Mouse (Mus musculus) hindbrain, postnatal 0 days (tissue): ENCODE measurements around the gene Ms4a13. TPM values are rescaled to one million over a fixed set of nuclear protein-coding genes. Genes with fewer than 3 reads are reported as not detected.
"Not testable (repeated sequence)": the region's sequence is repeated elsewhere in the genome, so short reads cannot be mapped to it uniquely, and the experiment has no call there.

ENCODE experiments used
- ATAC-seq: fragments of 200-750 bp; cut with Nextera tagmentation; 2 replicates; pipeline ENCODE4 v1.8.0; 2017; ENCODE audit warnings: mild to moderate bottlenecking, moderate TSS enrichment, moderate library complexity
- DNase-seq: peaks from one replicate; pipeline ENCODE4 v3.0.0-alpha.2; 2015; ENCODE audit warnings: low spot score
- H3K27ac ChIP-seq: fragments of 300-500 bp; sonication (generic); 2 replicates; pipeline ENCODE4 v1.5.1; 2014; ENCODE audit warnings: mild to moderate bottlenecking
- H3K27me3 ChIP-seq: fragments of 300-500 bp; sonication (generic); 2 replicates; pipeline ENCODE4 v1.6.1; 2014; ENCODE audit warnings: low read length, mixed read lengths; ENCODE audit not compliant: insufficient read depth
- H3K36me3 ChIP-seq: fragments of 300-500 bp; sonication (generic); 2 replicates; pipeline ENCODE4 v1.6.1; 2014; ENCODE audit warnings: low read length, mixed read lengths; ENCODE audit not compliant: insufficient read depth
- H3K4me1 ChIP-seq: fragments of 300-500 bp; sonication (generic); 2 replicates; pipeline ENCODE4 v1.6.1; 2014; ENCODE audit warnings: antibody characterized with exemption, low read length, mixed read lengths; ENCODE audit not compliant: insufficient read depth
- H3K4me2 ChIP-seq: fragments of 300-500 bp; sonication (generic); 2 replicates; pipeline ENCODE4 v1.6.1; 2014; ENCODE audit warnings: low read depth, mild to moderate bottlenecking, low read length, moderate library complexity, mixed read lengths
- H3K4me3 ChIP-seq: fragments of 300-500 bp; sonication (generic); 2 replicates; pipeline ENCODE4 v1.5.1; 2014; ENCODE audit warnings: low read length
- H3K9ac ChIP-seq: fragments of 300-500 bp; sonication (generic); replicated peaks from 2 replicates; pipeline ENCODE4 v1.6.1; 2014; ENCODE audit warnings: mild to moderate bottlenecking, low read length, moderate library complexity, mixed read lengths
- H3K9me3 ChIP-seq: fragments of 300-500 bp; sonication (generic); 2 replicates; pipeline ENCODE4 v1.6.1; 2016; ENCODE audit warnings: low read length, mixed read lengths
- CTCF ChIP-seq: IDR thresholded peaks from 2 replicates; pipeline ENCODE4 v1.5.1; 2016; ENCODE audit warnings: antibody characterized with exemption, control low read depth, low read depth
- WGBS: fragments of 180-500 bp; shearing (Covaris S2); extraction: QIAGEN DNeasy Blood & Tissue Kit; methylation state at CpG from one replicate; pipeline ENCODE4 v1.1.7; 2014; 5-methylcytosine and 5-hydroxymethylcytosine counted together
- polyA plus RNA-seq: library from polyadenylated mRNA; unstranded; fragments of >200 nt; fragmentation: Nextera tagmentation; extraction: Ambion mirVana; gene quantifications from 2 replicates; pipeline ENCODE4 v1.2.1, GENCODE M21; 2015
- total RNA-seq: library from RNA; depleted of rRNA; stranded (reverse); fragments of >200 nt; gene quantifications from 2 replicates; pipeline ENCODE4 v1.2.3, GENCODE M21; 2014

The Ms4a13 gene
- total and polyA plus RNA-seq, 2 experiments from 2014 or later = not detected

GRCm38 (mm10) chr19:11192552-11192951 lies 4.0 kb downstream of the Ms4a13 start:
- Histone ChIP-seq H3K4me1 (no peaks in the 10 kb centered on the region), H3K4me2 (no peak overlapping the region), H3K27ac (no peak overlapping the region), H3K36me3 (no peaks in the 10 kb centered on the region), H3K4me3 (no peak overlapping the region), H3K9me3 (no peaks in the 10 kb centered on the region), H3K27me3 (no peaks in the 10 kb centered on the region), H3K9ac (no peak overlapping the region)
- WGBS = 72% methylated on average over 1 of the region's 1 CpGs
- DNase-seq (no peak), ATAC-seq (no peak)
- no peak for TF ChIP-seq CTCF

GRCm38 (mm10) chr19:11184121-11184520 lies 12.4 kb downstream of the Ms4a13 start:
- no peaks in the 10 kb centered on the region for H3K4me1 ChIP-seq
- no peak for ATAC-seq
- H3K27ac ChIP-seq = no peak overlapping the region
- H3K27me3 ChIP-seq = no peaks in the 10 kb centered on the region
- H3K4me2 ChIP-seq = no peak overlapping the region
- no peak overlapping the region for H3K9ac ChIP-seq
- WGBS = 17% methylated on average over 5 of the region's 5 CpGs
- no peaks in the 10 kb centered on the region for H3K9me3 ChIP-seq
- H3K36me3 ChIP-seq = no peaks in the 10 kb centered on the region
- no peak for DNase-seq
- TF ChIP-seq CTCF = peak; percentile 37
- no peak overlapping the region for H3K4me3 ChIP-seq

GRCm38 (mm10) chr19:11177464-11177863 lies 19.1 kb downstream of the Ms4a13 start:
- Histone ChIP-seq H3K27ac (no peak overlapping the region), H3K4me3 (no peak overlapping the region), H3K9ac (no peak overlapping the region), H3K4me2 (no peak overlapping the region), H3K27me3 (no peaks in the 10 kb centered on the region), H3K36me3 (no peaks in the 10 kb centered on the region), H3K4me1 (no peaks in the 10 kb centered on the region), H3K9me3 (no peaks in the 10 kb centered on the region)
- DNase-seq (peak; percentile 14), ATAC-seq (peak; percentile 43)
- 44% methylated on average over 2 of the region's 2 CpGs for WGBS
- TF ChIP-seq CTCF = no peak

GRCm38 (mm10) chr19:11165172-11165571 lies 31.4 kb downstream of the Ms4a13 start, which contains the start of gene 1700025F22Rik:
Gene 1700025F22Rik, minus strand, starts transcription at chr19:11165320.
- TF ChIP-seq CTCF = no peak
- no peak for DNase-seq
- H3K4me3 ChIP-seq = no peak within 1 kb of the TSS
- no peak within 1 kb of the TSS for H3K9ac ChIP-seq
- ATAC-seq = no peak
- H3K4me1 ChIP-seq = no peaks in the 10 kb centered on the region
- no peaks in the 10 kb centered on the region for H3K36me3 ChIP-seq
- no peaks in the 10 kb centered on the region for H3K9me3 ChIP-seq
- H3K4me2 ChIP-seq = no peak within 1 kb of the TSS
- WGBS = 37% methylated on average over 10 of the region's 10 CpGs
- no peaks in the 10 kb centered on the region for H3K27me3 ChIP-seq
- H3K27ac ChIP-seq = no peak within 1 kb of the TSS

- not testable (repeated sequence) for H3K4me1 ChIP-seq, H3K4me3 ChIP-seq, H3K4me2 ChIP-seq, H3K9me3 ChIP-seq, ATAC-seq, H3K27me3 ChIP-seq, H3K27ac ChIP-seq, DNase-seq, H3K36me3 ChIP-seq, H3K9ac ChIP-seq
- 80% methylated on average over 6 of the region's 6 CpGs for WGBS
Observed at GRCm38 (mm10) chr19:11157890-11158289, 38.6 kb downstream of the Ms4a13 start.

GRCm38 (mm10) chr19:11135336-11135735 lies 61.2 kb downstream of the Ms4a13 start:
- H3K27ac ChIP-seq = no peak overlapping the region
- H3K4me2 ChIP-seq = no peak overlapping the region
- H3K36me3 ChIP-seq = no peaks in the 10 kb centered on the region
- TF ChIP-seq CTCF = no peak
- no peaks in the 10 kb centered on the region for H3K4me1 ChIP-seq
- no peak for ATAC-seq
- no peak for DNase-seq
- H3K27me3 ChIP-seq = no peaks in the 10 kb centered on the region
- no peak overlapping the region for H3K9ac ChIP-seq
- no peak overlapping the region for H3K4me3 ChIP-seq
- 84% methylated on average over 4 of the region's 4 CpGs for WGBS
- no peaks in the 10 kb centered on the region for H3K9me3 ChIP-seq

GRCm38 (mm10) chr19:11134852-11135251 lies 61.7 kb downstream of the Ms4a13 start:
- no peaks in the 10 kb centered on the region for H3K9me3 ChIP-seq
- H3K27ac ChIP-seq = no peak overlapping the region
- no peak overlapping the region for H3K4me3 ChIP-seq
- no peak for TF ChIP-seq CTCF
- H3K4me2 ChIP-seq = no peak overlapping the region
- H3K4me1 ChIP-seq = no peaks in the 10 kb centered on the region
- no peak for ATAC-seq
- no peak for DNase-seq
- H3K36me3 ChIP-seq = no peaks in the 10 kb centered on the region
- no peak overlapping the region for H3K9ac ChIP-seq
- WGBS = 86% methylated on average over 2 of the region's 2 CpGs
- H3K27me3 ChIP-seq = no peaks in the 10 kb centered on the region

GRCm38 (mm10) chr19:11130776-11131175 lies 65.8 kb downstream of the Ms4a13 start, which contains the start of gene 1700017D01Rik:
Gene 1700017D01Rik, minus strand, starts transcription at chr19:11130876.
- not testable (repeated sequence) for H3K4me1 ChIP-seq, DNase-seq, H3K9ac ChIP-seq, H3K9me3 ChIP-seq, H3K4me3 ChIP-seq, H3K4me2 ChIP-seq, ATAC-seq, H3K27ac ChIP-seq, H3K36me3 ChIP-seq, H3K27me3 ChIP-seq
- WGBS = 86% methylated on average over 8 of the region's 8 CpGs
